Mouse (Mus musculus): ENCODE results near the gene Igf1r.

Gene Igf1r

GRCm38 (mm10) chr7:68160094-68160791, 207.6 kb downstream of the Igf1r start:
- DNase-seq (ENCODE audit: low read depth, low spot score), result no peak

GRCm38 (mm10) chr7:68164074-68164473, 211.4 kb downstream of the Igf1r start:
- DNase-seq (ENCODE audit: low read depth, low spot score), result no peak

GRCm38 (mm10) chr7:68172776-68173175, 220.1 kb downstream of the Igf1r start:
- DNase-seq (ENCODE audit: low read depth, low spot score), result peak; percentile 20

- DNase-seq (ENCODE audit: low read depth, low spot score), result no peak
Measured at GRCm38 (mm10) chr7:68179672-68180071, 227.0 kb downstream of the Igf1r start.

GRCm38 (mm10) chr7:68181104-68181503, 228.5 kb downstream of the Igf1r start:
- DNase-seq (ENCODE audit: low read depth, low spot score), result no peak

GRCm38 (mm10) chr7:68182025-68182424, 229.4 kb downstream of the Igf1r start:
- DNase-seq (ENCODE audit: low read depth, low spot score), result no peak

GRCm38 (mm10) chr7:68182773-68183172, 230.1 kb downstream of the Igf1r start:
- DNase-seq (ENCODE audit: low read depth, low spot score), result no peak

GRCm38 (mm10) chr7:68183421-68183820, 230.8 kb downstream of the Igf1r start:
- DNase-seq (ENCODE audit: low read depth, low spot score), result no peak

- DNase-seq (ENCODE audit: low read depth, low spot score), result no peak
Measured at GRCm38 (mm10) chr7:68189211-68189610, 236.6 kb downstream of the Igf1r start.

- no peak for DNase-seq (ENCODE audit: low read depth, low spot score)
Measured at GRCm38 (mm10) chr7:68189691-68190456, 237.2 kb downstream of the Igf1r start.

GRCm38 (mm10) chr7:68193958-68194695, 241.5 kb downstream of the Igf1r start:
- DNase-seq (ENCODE audit: low read depth, low spot score), result no peak

GRCm38 (mm10) chr7:68199609-68200008, 247.0 kb downstream of the Igf1r start:
- DNase-seq (ENCODE audit: low read depth, low spot score), result no peak

- DNase-seq (ENCODE audit: low read depth, low spot score), result no peak
Measured at GRCm38 (mm10) chr7:68205776-68206427, 253.3 kb downstream of the Igf1r start.

GRCm38 (mm10) chr7:68209039-68209438, 256.4 kb downstream of the Igf1r start:
- no peak for DNase-seq (ENCODE audit: low read depth, low spot score)

GRCm38 (mm10) chr7:68210417-68210816, 257.8 kb downstream of the Igf1r start:
- DNase-seq (ENCODE audit: low read depth, low spot score), result no peak

- DNase-seq (ENCODE audit: low read depth, low spot score), result no peak
Measured at GRCm38 (mm10) chr7:68211883-68212282, 259.3 kb downstream of the Igf1r start.

GRCm38 (mm10) chr7:68213842-68214241, 261.2 kb downstream of the Igf1r start:
- no peak for DNase-seq (ENCODE audit: low read depth, low spot score)

GRCm38 (mm10) chr7:68215522-68216070, 263.0 kb downstream of the Igf1r start:
- DNase-seq (ENCODE audit: low read depth, low spot score), result no peak

GRCm38 (mm10) chr7:68218879-68219278, 266.3 kb downstream of the Igf1r start:
- DNase-seq (ENCODE audit: low read depth, low spot score), result peak; percentile 35

- no peak for DNase-seq (ENCODE audit: low read depth, low spot score)
Measured at GRCm38 (mm10) chr7:68221677-68222230, 269.1 kb downstream of the Igf1r start.

- DNase-seq (ENCODE audit: low read depth, low spot score), result peak; percentile 51
Measured at GRCm38 (mm10) chr7:68223356-68223808, 270.8 kb downstream of the Igf1r start.
